Mouse (Mus musculus) neural tube, embryonic 11.5 days (tissue): ENCODE results near the gene Aars2. TPM values are rescaled to one million over a fixed set of nuclear protein-coding genes. Genes with fewer than 3 reads are reported as not detected.

Experiments
- ATAC-seq: fragments of 200-750 bp; cut with Nextera tagmentation; 2 replicates; pipeline ENCODE4 v1.8.0; 2017; ENCODE audit warnings: moderate number of reproducible peaks, mild to moderate bottlenecking, moderate TSS enrichment, moderate library complexity; ENCODE audit not compliant: insufficient read depth, low FRiP score, low TSS enrichment
- DNase-seq: peaks from one replicate; pipeline ENCODE4 v3.0.0-alpha.2; 2015; ENCODE audit warnings: low spot score
- H3K27ac ChIP-seq: fragments of 300-500 bp; sonication (generic); 2 replicates; pipeline ENCODE4 v1.5.1; 2014; ENCODE audit warnings: low read depth, mild to moderate bottlenecking, low read length
- H3K27me3 ChIP-seq: fragments of 300-500 bp; sonication (generic); 2 replicates; pipeline ENCODE4 v1.6.1; 2014; ENCODE audit warnings: mild to moderate bottlenecking, low read length, mixed read lengths; ENCODE audit not compliant: control insufficient read depth, insufficient read depth
- H3K36me3 ChIP-seq: fragments of 300-500 bp; sonication (generic); 2 replicates; pipeline ENCODE4 v1.6.1; 2014; ENCODE audit warnings: mild to moderate bottlenecking, low read length, moderate library complexity, mixed read lengths; ENCODE audit not compliant: control insufficient read depth, insufficient read depth
- H3K4me1 ChIP-seq: fragments of 300-500 bp; sonication (generic); 2 replicates; pipeline ENCODE4 v1.6.1; 2014; ENCODE audit warnings: low read length, mixed read lengths; ENCODE audit not compliant: control insufficient read depth, insufficient read depth
- H3K4me2 ChIP-seq: fragments of 300-500 bp; sonication (generic); 2 replicates; pipeline ENCODE4 v1.6.1; 2014; ENCODE audit warnings: low read depth, mild to moderate bottlenecking, moderate library complexity
- H3K4me3 ChIP-seq: fragments of 300-500 bp; sonication (generic); 2 replicates; pipeline ENCODE4 v1.5.1; 2014; ENCODE audit warnings: low read depth, low read length
- H3K9ac ChIP-seq: fragments of 300-500 bp; sonication (generic); 2 replicates; pipeline ENCODE4 v1.6.1; 2014; ENCODE audit warnings: mild to moderate bottlenecking, low read length
- H3K9me3 ChIP-seq: fragments of 300-500 bp; sonication (generic); 2 replicates; pipeline ENCODE4 v1.6.1; 2016; ENCODE audit warnings: low read length; ENCODE audit not compliant: control insufficient read depth
- WGBS: fragments of 180-500 bp; shearing (Covaris S2); extraction: QIAGEN DNeasy Blood & Tissue Kit; methylation state at CpG from one replicate; pipeline ENCODE4 v1.1.7; 2014; 5-methylcytosine and 5-hydroxymethylcytosine counted together
- polyA plus RNA-seq: library from polyadenylated mRNA; unstranded; fragments of >200 nt; fragmentation: Nextera tagmentation; extraction: Ambion mirVana; gene quantifications from 2 replicates; pipeline ENCODE4 v1.2.1, GENCODE M21; 2014

Gene Aars2
- polyA plus RNA-seq, 1 experiment from 2014 or later, result 18.6 TPM

GRCm38 (mm10) chr17:45556107-45556489 lies 49.5 kb downstream of the Aars2 start:
- peaks cover 5% of the 10 kb centered on the region; the same call in 1 of the 2 replicates for H3K4me1 ChIP-seq
- H3K27ac ChIP-seq, result no peak overlapping the region
- H3K36me3 ChIP-seq, result no peaks in the 10 kb centered on the region
- H3K9me3 ChIP-seq, result no peaks in the 10 kb centered on the region
- DNase-seq, result no peak
- peak overlapping the region; percentile 46 for H3K4me3 ChIP-seq
- ATAC-seq, result no peak
- peaks cover 7% of the 10 kb centered on the region for H3K27me3 ChIP-seq
- peak overlapping the region; percentile 68 for H3K9ac ChIP-seq
- WGBS, result 5% methylated on average over 14 of the region's 14 CpGs
- H3K4me2 ChIP-seq, result peak overlapping the region; percentile 88

- Histone ChIP-seq H3K4me3 (peak overlapping the region; percentile 46), H3K4me2 (peak overlapping the region; percentile 88), H3K27me3 (peaks cover 7% of the 10 kb centered on the region), H3K27ac (no peak overlapping the region), H3K9me3 (no peaks in the 10 kb centered on the region), H3K4me1 (peaks cover 5% of the 10 kb centered on the region; the same call in 1 of the 2 replicates), H3K36me3 (no peaks in the 10 kb centered on the region), H3K9ac (no peak overlapping the region)
- DNase-seq (no peak), ATAC-seq (no peak)
- WGBS, result 77% methylated on average over 3 of the region's 3 CpGs
These were observed 50.0 kb downstream of the Aars2 start for GRCm38 (mm10) chr17:45556514-45557245.

DNA sequence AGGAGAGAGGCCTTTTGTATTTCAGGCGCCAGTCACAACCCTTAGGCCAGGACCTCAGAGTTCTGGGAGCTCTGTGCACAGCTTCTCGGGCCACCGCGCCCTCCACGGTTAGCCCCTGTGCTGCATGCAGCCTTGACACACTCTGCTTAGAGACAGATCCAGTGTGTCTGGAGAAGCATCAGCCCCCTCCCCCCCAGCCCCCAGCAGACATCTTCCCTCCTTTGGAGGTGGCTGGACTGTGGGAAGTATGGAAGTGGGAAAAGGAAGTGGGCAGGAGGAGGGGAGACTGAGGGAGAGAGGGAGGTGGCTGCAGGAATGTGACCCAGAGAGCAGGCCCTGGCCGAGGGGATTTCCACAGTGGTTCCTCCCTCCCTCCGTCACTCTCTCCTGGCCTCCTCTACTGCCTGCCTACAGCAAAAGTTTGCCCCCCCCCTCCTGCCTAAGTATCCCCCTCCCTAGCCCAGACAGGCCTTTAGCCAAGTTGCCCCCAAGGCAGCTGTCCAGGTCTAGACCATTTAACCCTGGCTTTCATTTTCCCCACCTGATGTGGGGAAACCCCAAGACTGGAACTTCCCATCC lies 50.7 kb downstream of the Aars2 start:
- 75% methylated on average over 7 of the region's 7 CpGs for WGBS
- no peak overlapping the region for H3K9ac ChIP-seq
- no peaks in the 10 kb centered on the region for H3K36me3 ChIP-seq

GRCm38 (mm10) chr17:45557998-45558862 lies 51.6 kb downstream of the Aars2 start:
- Histone ChIP-seq H3K36me3 (no peaks in the 10 kb centered on the region), H3K4me3 (no peak overlapping the region), H3K9ac (no peak overlapping the region), H3K4me2 (no peak overlapping the region), H3K27me3 (peaks cover 7% of the 10 kb centered on the region), H3K9me3 (no peaks in the 10 kb centered on the region), H3K4me1 (peaks cover 5% of the 10 kb centered on the region; the same call in 1 of the 2 replicates), H3K27ac (no peak overlapping the region)
- no peak for ATAC-seq
- no peak for DNase-seq
- 74% methylated on average over 16 of the region's 16 CpGs for WGBS

More for the DNA sequence above, 50.7 kb downstream of the Aars2 start:
- ATAC-seq (no peak), DNase-seq (no peak)
- no peak overlapping the region for H3K4me3 ChIP-seq
- no peak overlapping the region for H3K4me2 ChIP-seq
- no peaks in the 10 kb centered on the region for H3K9me3 ChIP-seq
- H3K4me1 ChIP-seq, result peaks cover 5% of the 10 kb centered on the region; the same call in 1 of the 2 replicates
- H3K27ac ChIP-seq, result no peak overlapping the region
- peaks cover 7% of the 10 kb centered on the region for H3K27me3 ChIP-seq

DNA sequence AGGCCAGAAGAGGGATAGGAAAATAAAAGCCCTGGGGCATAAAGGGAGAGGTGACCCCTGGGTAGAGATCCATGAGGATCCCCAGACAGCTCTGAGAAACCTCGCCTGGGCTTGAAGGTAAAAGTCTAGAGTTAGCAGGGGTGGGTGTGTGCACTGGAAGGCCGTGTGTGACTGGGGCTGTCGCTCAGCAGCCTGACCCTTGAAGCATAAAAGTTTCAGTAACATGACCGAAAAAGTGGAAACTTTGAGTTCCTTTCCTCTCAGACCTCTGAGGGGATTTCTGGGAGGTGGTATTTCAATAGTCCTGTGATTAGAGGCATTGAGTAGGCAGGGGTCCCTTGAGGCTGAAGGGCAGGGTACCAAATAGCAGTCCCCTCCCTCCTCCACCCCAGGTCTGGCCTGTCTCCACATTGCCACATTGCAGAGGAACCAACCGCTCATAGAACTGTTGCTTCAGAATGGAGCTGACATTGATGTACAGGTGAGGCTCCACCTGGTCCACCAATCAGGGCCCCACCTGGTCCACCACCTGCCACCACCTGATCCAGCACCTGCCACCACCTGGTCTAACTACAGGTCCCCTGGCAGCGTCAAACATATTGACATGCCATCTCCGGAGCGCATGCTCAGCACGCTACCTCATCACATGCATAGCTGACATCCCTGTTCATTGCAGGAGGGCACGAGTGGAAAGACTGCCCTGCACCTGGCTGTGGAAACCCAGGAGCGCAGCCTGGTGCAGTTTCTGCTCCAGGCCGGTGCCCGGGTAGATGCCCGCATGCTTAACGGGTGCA lies 53.3 kb downstream of the Aars2 start:
- no peaks in the 10 kb centered on the region for H3K36me3 ChIP-seq
- H3K4me3 ChIP-seq, result no peak overlapping the region
- H3K9ac ChIP-seq, result no peak overlapping the region
- H3K27me3 ChIP-seq, result peaks cover 7% of the 10 kb centered on the region
- no peaks in the 10 kb centered on the region for H3K9me3 ChIP-seq
- no peak overlapping the region for H3K27ac ChIP-seq
- no peak overlapping the region for H3K4me2 ChIP-seq
- ATAC-seq (no peak), DNase-seq (no peak)
- peaks cover 10% of the 10 kb centered on the region for H3K4me1 ChIP-seq
- 89% methylated on average over 15 of the region's 15 CpGs for WGBS

DNA sequence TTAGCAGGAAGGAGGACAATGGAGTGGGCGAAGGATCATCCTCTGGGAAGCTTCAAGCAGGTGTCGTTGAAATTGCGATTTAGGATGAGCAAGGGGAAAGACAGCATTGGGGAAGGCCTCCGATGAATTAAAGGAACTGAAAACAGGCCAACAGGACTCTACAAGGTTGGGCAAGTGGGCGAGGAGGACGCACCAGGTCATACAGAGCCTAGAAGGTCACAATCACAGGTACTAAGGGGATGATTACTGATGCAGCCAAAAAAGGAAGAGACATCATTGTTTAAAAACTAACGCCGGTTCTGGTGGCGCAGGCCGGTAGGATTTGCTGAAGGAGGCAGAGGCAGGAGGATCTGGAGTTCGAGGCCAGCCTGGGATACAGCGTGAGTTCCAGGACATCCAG lies 56.6 kb downstream of the Aars2 start:
- Histone ChIP-seq H3K27me3 (no peaks in the 10 kb centered on the region), H3K9me3 (no peaks in the 10 kb centered on the region), H3K4me3 (no peak overlapping the region), H3K36me3 (peaks cover 10% of the 10 kb centered on the region), H3K27ac (no peak overlapping the region), H3K4me1 (peaks cover 6% of the 10 kb centered on the region), H3K4me2 (no peak overlapping the region), H3K9ac (no peak overlapping the region)
- 82% methylated on average over 12 of the region's 12 CpGs for WGBS
- ATAC-seq (no peak), DNase-seq (no peak)

GRCm38 (mm10) chr17:45563655-45564530 lies 57.3 kb downstream of the Aars2 start, which contains the start of gene Slc35b2:
TSS of gene Slc35b2 (plus strand) at chr17:45563874.
- WGBS, result under 1% methylated on average over 56 of the region's 61 CpGs
- Histone ChIP-seq H3K27me3 (no peaks in the 10 kb centered on the region), H3K9ac (peak within 1 kb of the TSS; percentile 84), H3K4me1 (peaks cover 6% of the 10 kb centered on the region), H3K4me2 (peak within 1 kb of the TSS; percentile 96), H3K27ac (peak within 1 kb of the TSS; percentile 77), H3K4me3 (peak within 1 kb of the TSS; percentile 84), H3K9me3 (no peaks in the 10 kb centered on the region), H3K36me3 (peaks cover 16% of the 10 kb centered on the region)
- DNase-seq (peak; percentile 93), ATAC-seq (peak; percentile 78)
